Mouse (Mus musculus): ENCODE data around the gene Faiml.
A peak's percentile ranks its signal among the peaks of the same experiment; 100 is the strongest.

The Faiml gene

GRCm38 (mm10) chr9:99237139-99237538, at the start of gene Faiml:
Faiml (minus strand) TSS chr9:99237239.
- no peak for DNase-seq (ENCODE audit: low spot score)

- no peak for DNase-seq (ENCODE audit: low spot score)
Measured at GRCm38 (mm10) chr9:99258891-99259290, 21.9 kb upstream of the Faiml start.

GRCm38 (mm10) chr9:99256821-99257220, 19.8 kb upstream of the Faiml start:
- DNase-seq (ENCODE audit: low spot score): no peak

- no peak for DNase-seq (ENCODE audit: low spot score)
Measured at GRCm38 (mm10) chr9:99256206-99256605, 19.2 kb upstream of the Faiml start.

- DNase-seq (ENCODE audit: low spot score): no peak
Measured at GRCm38 (mm10) chr9:99253861-99254260, 16.8 kb upstream of the Faiml start.

- DNase-seq (ENCODE audit: low spot score): peak; percentile 53
Measured at GRCm38 (mm10) chr9:99248906-99249305, 11.9 kb upstream of the Faiml start.

GRCm38 (mm10) chr9:99248304-99248703, 11.3 kb upstream of the Faiml start:
- DNase-seq (ENCODE audit: low spot score): no peak

GRCm38 (mm10) chr9:99243895-99244293, 6.9 kb upstream of the Faiml start:
- no peak for DNase-seq (ENCODE audit: low spot score)

- peak; percentile 92 for DNase-seq (ENCODE audit: low spot score)
Measured at GRCm38 (mm10) chr9:99243190-99243894, 6.3 kb upstream of the Faiml start, which contains the start of gene Cep70. Cep70 (plus strand) TSS chr9:99243367.

GRCm38 (mm10) chr9:99242533-99243189, 5.6 kb upstream of the Faiml start:
- DNase-seq (ENCODE audit: low spot score): no peak

GRCm38 (mm10) chr9:99242035-99242434, 5.0 kb upstream of the Faiml start:
- peak; percentile 79 for DNase-seq (ENCODE audit: low spot score)

- DNase-seq (ENCODE audit: low spot score): no peak
Measured at GRCm38 (mm10) chr9:99240571-99240970, 3.5 kb upstream of the Faiml start.

- peak; percentile 34 for DNase-seq (ENCODE audit: low spot score)
Measured at GRCm38 (mm10) chr9:99239256-99239655, 2.2 kb upstream of the Faiml start.

- no peak for DNase-seq (ENCODE audit: low spot score)
Measured at GRCm38 (mm10) chr9:99238276-99238675, 1.2 kb upstream of the Faiml start.

GRCm38 (mm10) chr9:99229450-99229849, 7.6 kb downstream of the Faiml start:
- DNase-seq (ENCODE audit: low spot score): no peak

GRCm38 (mm10) chr9:99224583-99224982, 12.5 kb downstream of the Faiml start:
- no peak for DNase-seq (ENCODE audit: low spot score)

- no peak for DNase-seq (ENCODE audit: low spot score)
Measured at GRCm38 (mm10) chr9:99221636-99222035, 15.4 kb downstream of the Faiml start.

GRCm38 (mm10) chr9:99217999-99218719, 18.9 kb downstream of the Faiml start:
- DNase-seq (ENCODE audit: low spot score): peak; percentile 58

- DNase-seq (ENCODE audit: low spot score): no peak
Measured at GRCm38 (mm10) chr9:99216182-99216581, 20.9 kb downstream of the Faiml start.

GRCm38 (mm10) chr9:99212643-99213042, 24.4 kb downstream of the Faiml start:
- DNase-seq (ENCODE audit: low spot score): no peak

GRCm38 (mm10) chr9:99183043-99183670, 53.9 kb downstream of the Faiml start:
- no peak for DNase-seq (ENCODE audit: low spot score)

- no peak for DNase-seq (ENCODE audit: low spot score)
Measured at GRCm38 (mm10) chr9:99182121-99182520, 54.9 kb downstream of the Faiml start.

All from adipocyte (in vitro differentiated cells).